Mouse (Mus musculus) heart, postnatal 36 days (tissue): ENCODE measurements at regions not wholly inside any gene's neighbourhood (a gene's known extent, or its start where the extent isn't known, plus 50 kb on each side); places are given as distances from the start of the nearest gene placed in this dataset.
"Not testable (repeated sequence)": the region's sequence is repeated elsewhere in the genome, so short reads cannot be mapped to it uniquely, and the experiment has no call there.

Experiments used
- DNase-seq, 2 experiments: peaks; one replicate each; pipeline ENCODE4 v3.0.0; 2021 to 2022
- intact Hi-C: fragments of 180-260 bp; cut with DNase I; formaldehyde crosslinking; loops from one replicate; pipeline ENCODE4 v1.15.1; 2025

DNA sequence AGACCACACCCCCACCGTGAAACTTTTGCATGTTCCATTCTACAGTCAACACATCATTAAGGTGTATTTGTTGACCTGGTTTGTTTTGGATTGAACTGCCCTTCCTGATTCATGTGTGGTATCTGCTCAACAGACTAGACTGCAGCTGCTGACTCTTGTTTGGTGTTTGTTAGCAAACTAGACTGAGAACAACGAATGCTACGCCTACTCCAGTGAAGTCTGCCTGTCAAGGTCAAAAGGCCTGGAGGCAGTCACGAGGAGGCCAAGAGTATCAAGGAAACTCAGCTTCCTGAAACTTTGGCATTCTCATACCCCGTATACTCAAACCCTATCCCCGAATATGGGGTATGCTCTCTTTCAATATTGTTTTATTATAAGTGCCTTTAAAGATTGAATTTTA lies 194.2 kb upstream of the Spin1 start:
- DNase-seq, intact Hi-C loops: not testable (repeated sequence)

DNA sequence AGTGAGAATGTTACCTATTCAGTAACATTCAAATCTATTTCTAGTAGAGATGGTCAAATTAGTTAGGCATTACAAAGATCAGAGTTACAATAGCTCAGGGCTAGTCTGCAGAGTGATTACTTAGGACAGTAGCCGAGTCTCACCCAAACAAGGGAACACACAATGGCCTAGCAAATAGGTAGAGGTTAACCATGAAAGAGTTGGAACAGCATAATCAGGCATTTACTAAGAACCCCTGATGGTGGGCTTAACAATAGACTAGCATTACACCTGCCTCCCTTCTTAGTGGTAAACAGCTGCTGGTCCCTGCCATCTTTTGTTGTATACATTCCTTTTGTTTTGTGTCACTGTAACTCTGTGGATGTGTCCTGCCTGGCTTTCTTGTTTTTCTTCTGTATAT lies 193.8 kb upstream of the Spin1 start:
- DNase-seq: no peak

GRCm38 (mm10) chr13:50912776-50913175 lies 187.9 kb upstream of the Spin1 start:
- intact Hi-C loops, DNase-seq: not testable (repeated sequence)

More for the DNA sequence above, 193.8 kb upstream of the Spin1 start:
- intact Hi-C loops: no loop called here

DNA sequence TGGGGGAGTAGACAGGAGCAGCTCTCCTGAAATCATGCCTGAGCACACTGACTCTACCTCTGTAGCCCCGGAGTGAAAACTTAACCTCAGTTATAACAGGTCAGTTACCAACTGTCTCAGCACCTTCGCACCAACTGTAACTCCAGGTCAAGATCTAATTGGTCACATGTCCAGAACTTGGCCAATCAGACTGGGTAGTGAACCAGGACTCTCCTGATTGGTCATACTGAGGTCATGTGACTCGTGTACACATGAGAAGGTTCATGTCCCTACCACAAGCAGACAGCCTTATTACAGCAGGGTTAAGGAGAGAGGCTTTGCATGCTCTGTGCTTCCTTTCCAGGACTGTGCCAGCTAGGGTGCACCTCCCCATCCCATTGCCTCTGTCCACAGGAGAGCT lies 166.7 kb upstream of the Spin1 start:
- DNase-seq, intact Hi-C loops: not testable (repeated sequence)

- intact Hi-C loops: no loop called here
- DNase-seq: no peak
These were observed 158.1 kb upstream of the Spin1 start for GRCm38 (mm10) chr13:50942561-50942960.

- peak; percentile 84 to 86 for DNase-seq
- intact Hi-C loops: loop anchor here (1.0 to 5.0 kb wide), 5 partner anchors 153 to 475 kb away; partner anchors contain the start of genes Nxnl2 and Spin1
These were observed 151.0 kb upstream of the Spin1 start for GRCm38 (mm10) chr13:50949545-50950226.

DNA sequence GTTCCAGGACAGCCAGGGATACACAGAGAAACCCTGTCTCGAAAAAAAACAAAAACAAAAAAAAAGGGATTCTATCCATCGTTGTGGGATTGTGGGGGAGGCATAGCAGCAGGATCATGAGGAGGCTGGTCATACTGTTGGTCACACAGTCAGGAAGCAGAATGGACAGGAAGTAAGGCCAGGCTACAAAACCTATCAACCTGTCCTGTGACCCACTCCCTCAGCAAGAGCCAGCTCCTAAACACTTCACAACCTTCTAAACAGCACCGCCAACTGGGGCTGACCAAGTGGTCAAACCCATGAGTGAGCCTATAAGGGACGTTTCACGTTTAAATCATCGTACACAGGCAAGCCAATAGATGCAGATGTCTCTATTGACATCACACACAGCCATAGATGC lies 146.0 kb upstream of the Spin1 start:
- no peak for DNase-seq
- intact Hi-C loops: loop anchor here (5.0 kb wide), 1 partner anchor 148 kb away; the partner anchor contains the start of gene Spin1

GRCm38 (mm10) chr13:50958051-50958883 lies 142.4 kb upstream of the Spin1 start:
- no peak for DNase-seq
- intact Hi-C loops: no loop called here

GRCm38 (mm10) chr13:50960909-50961308 lies 139.8 kb upstream of the Spin1 start:
- intact Hi-C loops: loop anchor here (5.0 kb wide), 1 partner anchor 211 kb away; the partner anchor contains the start of gene Nxnl2
- no peak for DNase-seq

DNA sequence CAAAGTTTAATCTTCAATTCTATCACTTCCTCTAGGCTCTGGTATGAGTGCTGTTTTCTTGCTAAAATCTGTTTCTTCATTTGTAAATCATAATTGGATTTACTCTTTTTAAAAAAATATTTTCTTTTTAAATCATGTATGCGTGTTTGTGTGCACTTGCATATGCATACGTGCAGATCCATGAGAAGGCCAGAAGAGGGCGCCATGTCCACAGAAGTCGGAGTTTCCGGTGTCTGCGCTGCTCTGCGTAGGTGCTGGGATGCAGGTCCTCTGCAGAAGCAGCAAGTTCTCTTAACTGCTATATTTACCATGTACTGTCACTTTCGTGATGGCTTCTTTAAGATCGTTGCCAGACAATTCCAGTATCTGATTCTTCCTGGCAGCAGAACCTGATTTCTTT lies 136.6 kb upstream of the Spin1 start:
- DNase-seq: peak; percentile 15 to 44
- intact Hi-C loops: loop anchor here (5.0 kb wide), 1 partner anchor 208 kb away; the partner anchor contains the start of gene Nxnl2

- intact Hi-C loops, DNase-seq: not testable (repeated sequence)
These were observed 135.6 kb upstream of the Spin1 start for GRCm38 (mm10) chr13:50965041-50965440.

DNA sequence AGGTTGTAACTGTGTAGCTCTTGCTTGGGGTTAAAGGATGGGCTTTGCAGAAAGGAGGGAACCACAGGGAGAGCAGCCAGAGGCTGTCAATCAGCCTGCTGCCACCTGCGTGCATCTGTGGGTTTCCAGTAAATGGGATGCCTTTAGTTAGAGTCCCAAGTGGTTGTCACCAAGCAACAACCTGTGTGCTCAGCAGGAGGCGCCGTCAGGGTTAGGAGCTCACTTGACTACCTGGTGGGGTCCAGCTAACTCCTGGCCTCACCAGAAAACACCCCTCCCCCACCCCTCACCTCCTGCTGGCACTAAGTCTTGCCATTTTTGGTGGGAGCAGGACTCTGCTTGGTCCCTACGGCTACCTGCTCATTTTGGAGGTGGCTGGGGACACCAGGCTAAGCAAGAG lies 135.0 kb upstream of the Spin1 start:
- intact Hi-C loops: no loop called here
- DNase-seq: no peak

DNA sequence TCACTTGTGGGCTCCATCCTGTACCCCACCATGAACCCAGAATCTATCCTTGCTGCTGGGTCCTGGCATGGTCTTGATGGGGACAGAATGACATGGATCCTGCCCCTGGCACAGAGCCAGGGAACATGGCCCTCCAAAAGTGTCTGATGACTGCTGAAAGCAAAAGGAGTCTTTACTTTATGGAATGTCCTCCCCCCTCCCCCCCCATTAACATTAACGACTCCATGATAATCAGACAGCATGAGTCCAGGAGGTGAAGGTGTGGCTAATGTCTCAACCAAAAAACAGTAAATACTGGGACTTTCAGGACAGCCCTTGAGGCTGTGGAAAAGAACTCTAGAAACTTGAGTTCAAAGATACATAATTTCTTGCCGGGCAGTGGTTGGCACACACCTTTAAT lies 133.9 kb upstream of the Spin1 start:
- intact Hi-C loops: no loop called here
- DNase-seq: no peak

- intact Hi-C loops: no loop called here
- no peak for DNase-seq
These were observed 127.3 kb upstream of the Spin1 start for GRCm38 (mm10) chr13:50973379-50973778.

DNA sequence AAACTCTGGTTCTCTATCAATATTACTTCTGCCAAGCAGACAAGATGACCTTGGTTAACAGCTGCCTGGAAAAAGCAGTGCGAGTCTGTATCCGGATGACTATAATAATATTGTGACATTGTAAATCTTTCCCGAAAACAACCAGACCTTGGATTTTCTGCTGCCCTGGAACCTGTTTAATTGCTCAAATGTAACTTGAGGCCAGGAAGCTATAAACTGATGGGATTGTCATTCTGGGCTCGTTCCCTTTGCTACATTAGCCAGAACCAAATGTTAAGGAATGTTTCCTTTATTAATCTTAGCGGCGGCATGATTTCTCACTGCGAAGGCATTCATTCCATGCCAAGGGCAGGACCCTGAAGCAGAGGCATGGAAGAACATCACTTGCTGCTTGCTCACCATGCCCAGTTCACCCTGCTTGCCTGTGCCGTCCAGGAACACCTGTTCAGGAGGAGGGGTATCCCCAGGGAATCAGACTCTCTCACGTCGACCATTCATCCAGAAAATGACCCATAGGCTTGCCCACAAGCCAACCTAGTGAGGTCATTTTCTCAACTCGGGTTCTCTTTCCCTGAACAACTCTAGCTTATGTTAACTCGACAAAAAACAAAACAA lies 125.3 kb upstream of the Spin1 start:
- intact Hi-C loops: no loop called here
- DNase-seq: no peak

DNA sequence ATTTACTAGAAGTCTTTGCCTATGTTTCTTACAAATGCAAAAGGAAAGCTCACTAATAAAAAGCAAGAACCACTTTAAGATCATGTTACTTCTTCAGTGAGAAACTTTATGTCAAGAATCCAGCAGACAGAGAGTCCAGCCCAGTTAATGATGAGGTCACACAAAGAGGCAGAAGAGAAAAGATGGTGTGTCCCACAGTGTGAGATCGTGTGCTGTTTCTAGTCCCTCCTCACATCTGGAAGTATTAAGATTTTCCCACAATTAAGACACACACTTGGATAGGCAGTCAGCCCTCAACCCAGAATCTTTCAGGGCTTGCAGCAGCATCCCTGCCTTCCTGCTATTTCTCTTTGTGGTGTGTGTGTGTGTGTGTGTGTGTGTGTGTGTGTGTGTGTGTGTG lies 118.7 kb upstream of the Spin1 start:
- intact Hi-C loops: no loop called here

DNA sequence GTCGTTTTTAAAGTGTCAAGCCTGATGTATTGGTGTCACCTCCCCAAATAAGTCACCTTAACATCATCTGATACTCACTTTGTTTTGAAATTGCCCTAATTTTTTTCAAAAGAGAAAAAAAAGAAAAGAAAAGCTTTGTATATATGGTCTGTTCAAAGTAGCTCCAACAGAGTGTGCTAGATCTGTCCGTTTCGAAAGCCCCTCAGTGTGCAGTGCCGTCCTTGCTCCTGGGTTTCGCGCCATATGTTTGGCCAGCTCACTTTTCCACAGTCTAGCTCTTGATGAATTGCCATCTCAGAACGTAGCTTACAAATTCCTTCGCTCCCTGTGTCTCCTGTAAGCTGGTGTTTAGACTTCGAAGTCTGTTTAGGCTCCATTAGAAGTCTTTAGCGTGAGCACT lies 117.7 kb upstream of the Spin1 start:
- DNase-seq: no peak
- intact Hi-C loops: no loop called here

More for the DNA sequence above, 118.7 kb upstream of the Spin1 start:
- DNase-seq: no peak

DNA sequence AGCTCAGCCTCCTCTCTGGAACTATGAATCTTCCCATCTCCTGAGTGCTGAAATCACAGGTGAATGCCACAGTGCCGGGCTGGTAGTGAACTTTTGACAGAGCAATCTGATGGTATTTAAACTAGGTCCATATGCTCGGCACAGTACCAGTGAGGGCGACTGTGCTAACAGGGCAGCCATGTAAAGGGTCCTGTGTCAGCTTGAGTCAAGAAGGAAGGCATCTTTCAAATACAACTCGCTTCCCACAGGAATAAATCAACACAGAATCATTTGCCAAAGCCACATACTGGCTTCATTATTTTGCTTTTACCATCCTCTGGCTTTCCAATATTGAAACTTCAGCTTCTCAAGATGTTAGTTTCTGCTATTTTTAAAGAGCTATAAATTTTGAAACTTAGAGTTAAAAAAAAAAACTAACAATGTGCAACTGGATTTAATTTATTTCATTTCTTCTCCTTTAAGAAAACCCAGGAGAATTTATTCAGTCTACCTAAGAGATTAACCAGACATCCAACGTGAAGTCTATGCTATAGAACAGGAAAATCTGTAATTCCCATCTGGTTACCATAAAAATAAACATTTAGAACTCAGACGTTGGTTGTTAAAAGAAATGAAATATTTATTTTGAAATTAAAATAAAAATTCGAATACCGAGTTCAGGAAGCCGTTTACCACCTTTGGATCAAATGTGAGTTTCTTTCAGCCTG lies 108.8 kb upstream of the Spin1 start:
- intact Hi-C loops: no loop called here
- DNase-seq: no peak

- DNase-seq: no peak
- intact Hi-C loops: no loop called here
These were observed 100.9 kb upstream of the Spin1 start for GRCm38 (mm10) chr13:50999738-51000137.

DNA sequence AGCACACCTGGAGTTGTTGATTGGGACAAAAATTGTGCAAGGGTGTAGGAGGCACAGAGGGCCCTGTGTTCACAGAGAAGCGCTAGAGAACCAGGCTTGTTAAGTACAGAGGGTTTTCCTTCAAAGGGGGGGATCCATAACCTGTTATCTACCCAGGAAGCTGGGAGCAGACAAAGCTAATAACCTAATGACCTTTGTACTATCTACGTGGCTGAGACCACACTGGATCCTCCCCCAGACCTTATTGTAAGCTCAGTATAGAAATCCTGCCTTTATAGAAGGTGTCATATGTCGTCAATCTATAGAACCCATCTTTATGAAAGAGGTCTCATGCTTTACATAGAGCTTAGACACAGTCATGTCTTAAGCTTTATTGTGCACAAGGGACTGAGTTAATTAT lies 95.9 kb upstream of the Spin1 start:
- intact Hi-C loops: no loop called here
- no peak for DNase-seq

DNA sequence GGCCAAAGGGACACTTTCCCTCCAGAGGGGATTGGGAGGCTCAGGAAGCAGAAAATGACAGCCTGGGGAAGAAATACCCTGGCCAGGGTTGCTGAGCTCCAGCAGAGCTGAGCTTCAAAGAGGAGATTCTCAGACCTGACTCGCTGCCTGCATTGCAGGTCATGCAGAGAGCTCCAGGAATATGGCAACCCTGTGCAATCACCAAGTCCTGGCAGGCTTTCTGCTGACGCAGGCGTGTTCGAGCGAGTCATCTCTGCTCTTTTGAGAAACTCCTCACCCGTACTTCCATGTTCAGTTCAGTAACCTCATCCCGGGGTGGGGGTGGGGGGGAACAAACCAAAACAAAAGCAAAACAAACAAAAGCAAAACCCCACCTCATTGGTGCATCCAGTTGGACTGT lies 89.9 kb upstream of the Spin1 start:
- intact Hi-C loops: no loop called here
- DNase-seq: no peak
